Mouse (Mus musculus): ENCODE results near the gene Spon1. TPM values are rescaled to one million over a fixed set of nuclear protein-coding genes. Genes with fewer than 3 reads are reported as not detected.

The Spon1 gene
- 13.9 and 56.5 TPM in 2 replicates for polyA plus RNA-seq (2012; rRNA removed; ENCODE audit: low replicate concordance)

DNA sequence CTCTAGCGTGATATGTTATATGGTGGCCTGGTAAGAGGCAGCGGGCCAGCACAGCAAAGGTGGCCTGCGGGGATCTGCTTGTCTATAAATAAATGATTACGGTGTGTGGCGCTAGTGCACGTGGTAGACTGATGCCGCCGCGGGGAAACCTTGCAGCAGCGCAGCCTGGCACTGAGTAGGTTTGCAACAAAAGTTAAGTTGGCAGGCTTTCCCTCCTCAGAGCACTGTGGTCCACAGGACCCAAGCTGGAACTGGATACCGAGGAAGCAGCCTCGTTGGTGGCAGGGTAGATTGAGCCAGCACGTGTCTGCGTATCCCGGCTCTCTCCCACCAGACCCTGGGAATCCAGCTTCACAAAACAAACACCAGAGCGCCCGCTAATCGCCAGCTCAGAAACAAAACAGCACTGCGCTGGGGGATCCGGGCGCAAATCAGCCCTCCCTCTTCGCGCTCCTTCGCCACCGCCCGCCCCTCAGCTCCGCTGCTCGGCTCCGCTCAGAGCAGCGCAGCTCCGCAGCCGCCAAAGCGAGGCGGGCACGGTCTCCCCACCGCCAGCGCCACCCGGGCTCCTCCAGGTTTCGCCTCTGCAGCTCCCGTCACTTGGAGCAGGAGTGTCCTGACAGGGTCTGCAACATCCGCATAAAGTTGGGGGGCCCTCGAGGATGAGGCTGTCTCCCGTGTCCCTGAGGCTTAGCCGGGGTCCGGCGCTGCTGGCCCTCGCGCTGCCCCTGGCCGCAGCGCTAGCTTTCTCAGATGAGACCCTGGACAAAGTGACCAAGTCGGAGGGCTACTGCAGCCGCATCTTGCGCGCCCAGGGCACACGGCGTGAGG lies at the start of gene Spon1:
Spon1 (plus strand) TSS at position 332 of the 831 bp plus-strand sequence.

Measured in subcutaneous adipose tissue, adult 2 months (tissue).